Mouse (Mus musculus) adrenal gland, adult 18-20 months (tissue): Measurements from ENCODE around the gene Ptx4. TPM values are rescaled to one million over a fixed set of nuclear protein-coding genes. Genes with fewer than 3 reads are reported as not detected.
"Not testable (repeated sequence)": the region's sequence is repeated elsewhere in the genome, so short reads cannot be mapped to it uniquely, and the experiment has no call there.

ENCODE experiments used
- DNase-seq, 2 experiments: peaks; one replicate each; pipeline ENCODE4 v3.0.0; 2021 to 2022; ENCODE audit warnings: low spot score in 2 of 2
- total RNA-seq, 2 experiments: library from RNA; stranded (reverse); gene quantifications; 1 replicate in 1 of 2; 2 replicates in 1 of 2; pipeline ENCODE4 v1.2.3; 2021

The Ptx4 gene
- total RNA-seq, 2 experiments from 2014 or later: not detected

DNA sequence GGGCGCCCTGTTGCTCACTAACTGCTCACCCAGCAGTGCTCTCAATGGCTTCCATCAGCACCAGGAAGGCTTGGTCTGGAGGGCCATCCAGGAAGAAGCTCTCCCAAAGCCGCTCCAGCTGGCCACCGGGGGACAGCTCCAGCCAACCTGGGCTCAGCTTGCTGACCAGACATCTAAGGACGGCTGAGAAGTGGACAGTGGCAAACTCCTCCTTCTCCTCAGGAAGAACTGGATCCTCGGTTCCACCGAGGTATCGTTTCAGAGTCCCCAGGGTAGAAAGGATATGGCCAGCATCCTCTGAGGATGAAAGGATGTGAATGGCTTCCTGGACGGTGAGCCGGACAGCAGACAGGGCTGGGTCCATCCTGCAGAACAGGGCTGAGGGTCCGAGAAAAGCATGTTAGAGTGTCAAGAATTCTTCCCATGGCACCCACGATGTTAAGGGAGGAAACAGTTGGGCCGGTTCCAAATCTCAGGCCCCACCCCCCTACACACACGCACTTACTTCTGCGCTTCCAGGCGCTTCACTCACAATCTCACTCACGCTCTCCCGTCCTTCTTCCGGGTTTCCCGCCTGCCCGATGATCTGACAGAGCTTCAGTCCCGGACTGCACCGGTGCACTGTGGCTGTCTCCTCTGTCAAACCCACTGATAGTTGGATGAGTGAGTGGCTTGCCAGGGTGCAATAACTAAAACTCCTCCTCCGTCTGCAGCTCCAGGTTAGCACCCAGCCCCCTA is 5.5 kb upstream of the Ptx4 start:
- DNase-seq: no peak

- peak; percentile 93 to 94 for DNase-seq
These were observed 4.7 kb upstream of the Ptx4 start, which contains the start of gene Telo2 for GRCm38 (mm10) chr17:25115664-25116432. TSS of gene Telo2 (minus strand) at chr17:25115967.

DNA sequence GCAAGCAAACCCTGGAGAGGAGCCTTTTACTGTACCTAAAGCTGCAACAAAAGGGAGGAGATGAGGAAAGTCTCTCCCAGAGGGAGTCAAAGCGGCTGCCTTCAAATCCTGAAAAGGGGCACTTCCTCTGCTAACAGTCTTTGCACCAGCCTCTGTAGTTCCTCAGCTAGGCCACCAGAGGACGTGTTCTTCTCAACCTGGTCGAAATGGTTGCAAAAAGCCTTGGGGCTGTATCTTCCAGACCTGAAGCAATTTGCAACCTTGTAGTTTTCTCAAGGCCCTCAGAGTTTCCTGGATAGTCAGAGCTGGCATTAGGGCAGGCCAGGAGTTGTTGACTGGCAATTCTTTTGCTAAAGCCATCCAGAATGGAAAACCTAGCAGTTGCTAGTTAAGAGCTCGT is 3.3 kb upstream of the Ptx4 start:
- DNase-seq: peak in 1 of 2 experiments; percentile 40

GRCm38 (mm10) chr17:25123979-25124378 is 3.4 kb downstream of the Ptx4 start:
- no peak for DNase-seq

- DNase-seq: not testable (repeated sequence)
These were observed 5.0 kb downstream of the Ptx4 start for GRCm38 (mm10) chr17:25125442-25126060.

DNA sequence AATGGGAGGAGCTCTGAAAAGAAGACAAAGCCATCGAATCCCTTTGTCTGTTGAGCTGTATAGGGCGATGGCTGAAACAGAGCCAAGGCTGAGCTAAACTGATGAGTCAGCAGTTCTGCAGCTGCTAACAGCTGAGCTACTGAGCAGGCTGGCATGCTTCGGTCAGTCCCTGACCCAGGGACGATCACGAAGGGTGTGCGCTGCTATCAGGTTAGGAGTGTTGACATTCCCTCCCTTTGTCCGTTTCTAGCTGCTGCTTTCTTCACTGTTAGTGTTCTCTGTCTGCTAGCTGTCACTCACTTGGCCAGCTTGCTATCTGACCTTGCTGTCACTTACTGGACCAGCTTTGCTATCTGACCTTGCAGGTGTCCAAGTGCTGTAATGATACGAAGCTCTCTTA is 6.5 kb downstream of the Ptx4 start:
- peak in 1 of 2 experiments; percentile 21 for DNase-seq

DNA sequence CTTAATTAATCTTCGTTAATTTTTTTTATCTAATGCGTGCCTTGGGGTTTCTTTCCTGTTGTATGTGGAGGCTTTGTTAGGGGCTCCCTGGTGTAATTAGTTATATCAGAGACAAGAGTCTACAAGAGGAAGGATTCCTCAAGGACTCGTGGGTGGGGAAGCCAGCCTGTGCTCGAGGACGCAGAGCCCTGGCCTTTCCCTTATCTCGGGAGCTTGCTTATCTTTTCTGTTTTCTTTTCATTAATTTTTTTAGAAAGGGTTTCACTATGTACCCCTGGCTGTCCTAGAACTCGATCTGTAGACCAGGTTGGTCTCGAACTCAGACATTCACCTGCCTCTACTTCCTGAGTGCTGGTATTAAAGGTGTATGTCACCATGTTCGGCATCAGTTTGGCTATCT is 7.1 kb downstream of the Ptx4 start:
- no peak for DNase-seq

DNA sequence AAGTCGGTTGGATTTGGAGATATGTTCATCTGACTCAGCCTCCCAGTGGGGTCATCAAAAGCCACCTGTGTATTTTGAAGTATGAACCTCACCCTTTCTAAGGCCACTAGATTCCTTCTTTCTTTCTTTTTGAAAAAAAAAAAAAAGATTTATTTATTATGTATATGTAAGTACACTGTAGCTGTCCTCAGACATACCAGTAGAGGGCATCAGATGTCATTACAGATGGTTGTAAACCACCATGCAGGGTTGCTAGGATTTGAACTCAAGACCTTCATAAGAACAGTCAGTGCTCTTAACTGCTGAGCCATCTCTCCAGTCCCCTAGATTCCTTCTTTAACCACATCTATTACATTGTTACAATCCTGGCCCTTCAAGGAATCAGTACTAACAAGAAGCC is 9.5 kb downstream of the Ptx4 start:
- no peak for DNase-seq

DNA sequence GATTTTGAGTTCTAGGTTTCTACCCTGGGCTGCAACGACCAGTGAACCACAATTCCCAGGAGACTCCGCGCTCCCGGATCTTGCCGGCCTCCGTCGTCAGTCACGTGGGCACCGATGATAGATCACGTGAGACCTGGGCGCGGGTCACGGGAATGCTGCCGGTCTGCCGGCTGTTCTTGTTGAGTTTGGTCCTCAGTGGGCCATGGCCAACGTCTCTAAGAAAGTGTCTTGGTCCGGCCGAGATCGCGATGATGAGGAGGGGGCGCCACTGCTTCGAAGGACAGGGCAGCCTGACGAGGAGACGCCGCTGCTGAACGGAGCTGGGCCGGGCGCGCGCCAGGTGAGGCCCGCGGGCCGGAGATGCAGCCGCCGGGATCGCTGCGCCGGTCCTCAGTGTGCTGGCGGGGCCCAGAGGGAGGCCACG is 12.7 kb downstream of the Ptx4 start, which contains the start of gene Clcn7:
Gene Clcn7, plus strand, starts transcription at position 117 of the 424 bp plus-strand sequence.
- peak; percentile 91 to 94 for DNase-seq

- no peak for DNase-seq
These were observed 15.1 kb downstream of the Ptx4 start for GRCm38 (mm10) chr17:25135622-25136021.

DNA sequence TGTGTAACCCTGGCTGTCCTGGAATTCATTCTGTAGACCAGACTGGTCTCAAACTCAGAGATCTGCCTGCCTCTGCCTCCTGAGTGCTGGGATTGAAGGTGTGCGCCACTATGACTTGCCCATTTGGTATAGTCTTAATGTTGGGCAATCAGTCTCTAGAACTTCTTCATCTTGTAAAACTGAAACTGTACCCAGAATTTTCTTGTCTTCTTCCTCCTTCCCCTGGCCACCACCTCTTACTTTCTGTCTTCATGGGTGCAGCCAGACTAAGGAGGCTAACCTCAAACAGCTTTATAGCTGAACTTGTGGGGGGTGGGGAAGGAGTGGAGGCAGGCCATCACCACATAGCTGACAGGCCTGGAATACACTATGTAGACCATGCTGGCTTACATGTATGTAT is 18.2 kb downstream of the Ptx4 start:
- DNase-seq: no peak

DNA sequence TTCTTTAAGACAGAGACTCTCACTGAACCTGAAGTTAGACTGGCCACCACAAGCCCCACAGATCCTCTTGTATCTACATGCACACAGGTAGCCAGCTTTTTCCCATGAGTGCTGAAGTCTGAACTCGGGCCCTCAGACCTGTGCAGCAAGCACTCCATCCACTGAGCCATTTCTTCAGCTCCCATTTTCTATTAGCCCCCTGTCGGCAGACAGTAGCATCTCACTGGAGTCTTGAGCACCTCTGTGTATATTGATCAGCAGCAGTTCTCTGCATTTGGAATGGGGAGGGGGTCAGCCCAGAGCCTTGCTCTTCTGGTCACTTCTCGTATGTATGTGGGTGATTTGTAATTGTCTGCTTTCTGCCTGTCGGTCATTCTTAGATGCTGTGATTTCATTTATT is 19.4 kb downstream of the Ptx4 start:
- DNase-seq: no peak

DNA sequence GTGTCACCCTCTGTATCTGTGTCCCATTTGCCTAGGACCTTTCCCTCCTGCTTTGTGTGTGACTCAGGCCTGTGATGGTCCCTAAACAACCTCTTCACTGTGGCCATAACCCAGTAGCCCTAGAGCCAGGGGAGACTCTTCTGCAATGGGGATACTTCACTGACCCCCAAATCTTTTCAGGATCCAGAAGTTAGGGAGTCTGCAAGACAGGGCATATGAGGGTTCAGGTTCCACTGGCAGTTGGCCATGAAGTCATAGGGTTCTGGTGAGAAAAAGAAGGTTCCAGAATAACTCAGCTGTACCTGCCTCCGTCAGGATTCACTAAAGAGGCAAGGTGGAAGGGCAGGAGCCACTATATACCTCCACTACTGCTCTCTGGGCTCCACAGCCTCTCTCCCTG is 41.6 kb downstream of the Ptx4 start, which contains the start of gene Ccdc154:
Gene Ccdc154, plus strand, starts transcription at position 301 of the 400 bp plus-strand sequence.
- DNase-seq: no peak

- no peak for DNase-seq
These were observed 42.8 kb downstream of the Ptx4 start for GRCm38 (mm10) chr17:25163387-25163786.

DNA sequence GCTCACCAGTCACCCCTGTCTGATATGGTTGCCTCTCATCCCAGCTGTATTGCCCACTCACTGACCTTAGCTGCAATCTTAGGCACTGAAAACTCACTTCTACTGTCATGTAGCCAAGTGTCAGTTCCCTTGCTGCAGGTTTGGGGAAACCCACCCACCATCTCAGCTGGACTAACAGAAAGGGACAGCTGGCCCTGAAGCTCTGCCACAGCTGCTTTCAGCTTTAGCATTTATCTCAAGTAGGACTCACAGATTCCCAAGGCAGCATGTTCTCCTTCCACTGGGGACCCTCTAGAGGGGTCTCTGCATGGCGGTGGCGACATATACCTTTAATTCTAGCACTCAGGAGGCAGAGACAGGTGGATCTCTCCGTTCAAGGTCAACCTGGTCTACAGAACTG is 44.2 kb downstream of the Ptx4 start:
- no peak for DNase-seq

DNA sequence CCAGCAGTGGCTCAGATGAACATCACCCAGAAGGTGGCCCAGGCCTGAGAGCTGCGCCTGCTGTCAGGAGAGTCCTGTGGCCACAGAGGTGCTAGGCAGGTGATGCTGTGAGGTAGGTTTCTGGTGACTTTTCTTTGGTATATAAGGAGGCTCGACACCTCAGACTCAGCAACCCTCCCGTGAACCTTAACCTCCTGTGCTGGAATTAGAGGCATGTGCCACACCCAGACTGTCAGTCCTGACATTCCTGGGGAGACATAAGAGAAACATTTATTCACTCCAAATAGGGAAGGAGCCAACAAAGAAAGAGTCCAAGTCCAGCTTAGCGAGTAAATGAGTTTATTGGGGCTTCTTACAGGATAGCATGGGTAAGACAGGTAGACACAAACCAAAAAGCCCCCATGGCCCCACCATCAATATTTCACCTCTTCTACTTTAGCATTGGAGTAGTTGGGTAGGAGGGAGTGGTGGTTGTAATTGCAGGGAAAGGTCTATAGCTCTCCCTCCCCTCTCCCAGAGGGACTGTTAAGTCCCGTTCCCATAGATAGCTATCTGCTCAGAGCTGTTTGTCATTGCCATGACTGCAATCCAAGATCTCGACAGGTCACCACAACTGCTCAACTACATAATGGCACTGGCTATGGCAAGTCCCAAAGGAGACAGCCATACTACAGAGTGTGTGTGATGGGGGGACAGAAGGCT is 45.6 kb downstream of the Ptx4 start:
- DNase-seq: no peak

DNA sequence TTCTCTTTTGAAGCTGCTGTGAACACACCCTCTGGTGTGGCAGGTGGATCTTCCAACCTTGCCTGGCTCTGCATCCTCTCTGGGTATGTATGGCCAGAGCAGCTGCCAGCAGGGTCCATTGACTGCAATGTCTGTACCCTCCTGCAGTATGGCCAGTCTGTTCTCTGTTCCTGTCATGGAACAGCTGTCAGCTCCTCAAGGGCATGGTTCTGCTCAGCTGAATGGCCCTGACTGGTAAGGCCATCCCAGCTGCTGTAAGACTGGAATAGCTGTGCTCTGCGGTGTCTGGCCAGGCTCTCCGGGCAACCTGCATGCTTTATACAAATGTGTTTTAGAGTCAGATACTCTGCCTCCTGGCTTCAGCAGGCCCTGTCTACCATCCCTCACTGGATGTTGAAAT is 49.1 kb downstream of the Ptx4 start:
- no peak for DNase-seq

- no peak for DNase-seq
These were observed 52.0 kb downstream of the Ptx4 start for GRCm38 (mm10) chr17:25172558-25172957.
